Mouse (Mus musculus): ENCODE measurements around the gene Sdc3. TPM values are rescaled to one million over a fixed set of nuclear protein-coding genes. Genes with fewer than 3 reads are reported as not detected.

The Sdc3 gene
- polyA plus RNA-seq (2015; fragmentation: Nextera tagmentation; extraction: Ambion mirVana) = 76.9 and 78.8 TPM in 2 replicates

DNA sequence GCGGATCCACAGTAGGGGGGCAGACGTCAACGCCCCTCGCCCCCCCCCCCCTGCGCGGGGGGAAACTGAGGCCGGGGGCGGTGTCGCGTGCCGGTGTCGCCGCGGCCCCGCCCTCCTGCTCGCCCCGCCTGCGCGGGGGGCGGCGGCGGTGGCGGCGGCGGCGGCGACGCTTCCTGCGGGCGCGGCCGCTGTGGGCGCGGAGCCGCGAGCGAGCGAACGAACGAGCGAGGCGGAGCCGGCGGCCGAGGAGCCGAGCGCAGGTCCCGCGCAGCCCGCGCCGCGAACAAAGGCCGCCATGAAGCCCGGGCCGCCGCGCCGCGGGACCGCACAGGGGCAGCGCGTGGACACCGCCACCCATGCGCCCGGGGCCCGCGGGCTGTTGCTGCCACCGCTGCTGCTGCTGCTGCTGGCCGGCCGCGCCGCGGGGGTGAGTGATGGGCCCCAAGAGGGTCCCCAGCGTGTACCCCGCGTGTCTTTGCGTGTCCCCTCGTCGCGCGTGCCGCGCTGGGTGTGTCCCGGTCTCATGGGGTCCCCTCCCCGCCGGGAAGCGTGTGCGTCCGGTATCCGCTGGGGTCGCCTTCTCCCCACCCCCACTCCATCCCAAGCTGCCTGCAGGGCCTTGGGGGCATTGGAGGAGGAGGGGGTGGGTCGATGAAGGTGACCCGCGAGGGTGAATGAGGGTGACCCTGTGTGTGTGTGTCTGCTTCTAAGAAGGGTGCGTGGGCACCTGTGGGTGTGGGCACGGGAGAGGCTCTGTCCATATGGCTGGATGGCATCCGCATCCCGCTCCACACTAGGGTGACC lies at the start of gene Sdc3:
Gene Sdc3, plus strand, starts transcription at position 162 of the 804 bp plus-strand sequence.
- Histone ChIP-seq H3K4me2 (peak within 1 kb of the TSS; percentile 70), H3K4me1 (replicated peaks) (peaks cover 48% of the 10 kb centered on the region), H3K9ac (peak within 1 kb of the TSS; percentile 98), H3K9me3 (no peaks in the 10 kb centered on the region), H3K27ac (replicated peaks) (peak within 1 kb of the TSS; percentile 87), H3K36me3 (no peaks in the 10 kb centered on the region), H3K4me3 (peak within 1 kb of the TSS; percentile 82), H3K27me3 (peaks cover 16% of the 10 kb centered on the region)
- peak; percentile 56 for ATAC-seq (ENCODE audit: low read depth)
- WGBS = 2% methylated on average over 72 of the region's 99 CpGs

- Histone ChIP-seq H3K9ac (no peak overlapping the region), H3K4me2 (no peak overlapping the region), H3K9me3 (no peaks in the 10 kb centered on the region), H3K36me3 (peaks cover 78% of the 10 kb centered on the region), H3K4me3 (no peak overlapping the region), H3K27ac (replicated peaks) (no peak overlapping the region), H3K4me1 (replicated peaks) (peaks cover 7% of the 10 kb centered on the region; the same call in 1 of the 2 replicates), H3K27me3 (no peaks in the 10 kb centered on the region)
- 83% methylated on average over 4 of the region's 4 CpGs for WGBS
- no peak for ATAC-seq (ENCODE audit: low read depth)
Observed at GRCm38 (mm10) chr4:130744058-130744457, 48.3 kb upstream of the Sdc3 start.

DNA sequence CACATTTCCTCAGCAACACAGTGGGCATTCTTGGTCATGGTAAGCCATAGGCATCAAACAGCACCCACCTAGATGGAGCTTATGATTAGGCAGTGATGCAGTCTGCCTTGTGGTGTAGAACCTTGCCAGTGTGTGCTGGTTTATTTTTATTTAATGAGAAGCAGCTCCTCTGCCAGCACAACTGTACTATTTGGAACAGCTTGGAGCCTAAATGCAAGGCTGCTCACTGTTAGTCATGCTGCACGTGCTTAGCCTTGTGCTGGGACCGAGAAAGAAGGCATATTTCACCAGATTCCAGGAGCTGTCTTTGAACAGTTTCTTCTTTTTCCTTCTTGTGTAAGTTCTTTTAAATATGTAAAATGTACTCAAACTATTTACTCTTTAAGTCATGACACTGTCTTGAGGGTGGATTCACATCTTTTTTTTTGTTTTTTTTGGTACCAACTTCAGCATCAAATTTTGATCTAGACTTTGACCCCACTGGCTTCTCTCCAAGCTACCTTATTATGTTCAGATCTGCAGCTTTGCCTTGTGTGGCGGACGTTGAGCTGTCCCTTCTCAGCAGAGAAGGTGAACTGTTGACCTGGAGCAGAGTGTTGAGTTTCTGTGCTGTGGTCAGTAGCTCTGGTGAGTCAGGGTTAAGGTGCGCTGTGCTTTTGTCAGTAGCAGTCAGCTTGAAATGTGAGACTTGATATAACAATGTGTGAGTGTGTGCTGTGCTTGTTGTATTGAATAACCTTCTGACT lies 46.6 kb upstream of the Sdc3 start:
- Histone ChIP-seq H3K4me2 (no peak overlapping the region), H3K9me3 (no peaks in the 10 kb centered on the region), H3K4me3 (no peak overlapping the region), H3K36me3 (peaks cover 95% of the 10 kb centered on the region), H3K27me3 (no peaks in the 10 kb centered on the region), H3K9ac (no peak overlapping the region), H3K4me1 (replicated peaks) (peaks cover 7% of the 10 kb centered on the region; the same call in 1 of the 2 replicates), H3K27ac (replicated peaks) (no peak overlapping the region)
- WGBS = 80% methylated on average over 5 of the region's 5 CpGs
- ATAC-seq (ENCODE audit: low read depth) = no peak

DNA sequence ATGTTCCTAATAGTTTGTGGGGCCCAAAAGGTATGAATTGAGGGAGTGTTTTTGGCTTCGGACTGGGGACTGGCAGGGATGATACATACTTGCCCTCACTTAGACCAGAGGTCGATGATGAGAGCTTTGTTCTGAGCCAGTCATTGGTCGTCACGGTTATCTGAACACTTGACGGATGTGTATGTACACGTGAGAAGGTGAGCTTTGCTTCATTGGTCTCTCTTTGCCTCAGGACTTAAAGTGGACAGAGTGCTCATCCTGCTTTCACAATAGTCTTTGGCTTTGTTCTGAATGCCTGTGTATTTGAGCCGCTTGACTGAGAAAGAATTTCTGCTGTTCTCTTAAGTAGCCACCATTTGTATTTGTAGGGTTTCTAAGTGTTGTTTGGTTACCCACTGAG lies 42.8 kb upstream of the Sdc3 start:
- no peak overlapping the region for H3K4me2 ChIP-seq
- ATAC-seq (ENCODE audit: low read depth) = no peak
- no peak overlapping the region for H3K4me3 ChIP-seq
- H3K36me3 ChIP-seq = peaks cover 98% of the 10 kb centered on the region
- no peak overlapping the region for H3K9ac ChIP-seq
- H3K9me3 ChIP-seq = no peaks in the 10 kb centered on the region
- WGBS = 75% methylated on average over 7 of the region's 7 CpGs
- H3K4me1 ChIP-seq (replicated peaks) = no peaks in the 10 kb centered on the region
- H3K27me3 ChIP-seq = no peaks in the 10 kb centered on the region
- no peak overlapping the region for H3K27ac ChIP-seq (replicated peaks)

- Histone ChIP-seq H3K27me3 (no peaks in the 10 kb centered on the region), H3K4me2 (no peak overlapping the region), H3K9ac (no peak overlapping the region), H3K9me3 (no peaks in the 10 kb centered on the region), H3K27ac (replicated peaks) (no peak overlapping the region), H3K4me1 (replicated peaks) (peaks cover 4% of the 10 kb centered on the region; the same call in 1 of the 2 replicates), H3K4me3 (no peak overlapping the region), H3K36me3 (peaks cover 94% of the 10 kb centered on the region)
- 88% methylated on average over 2 of the region's 2 CpGs for WGBS
- ATAC-seq (ENCODE audit: low read depth) = no peak
Observed at GRCm38 (mm10) chr4:130751966-130752365, 40.4 kb upstream of the Sdc3 start.

DNA sequence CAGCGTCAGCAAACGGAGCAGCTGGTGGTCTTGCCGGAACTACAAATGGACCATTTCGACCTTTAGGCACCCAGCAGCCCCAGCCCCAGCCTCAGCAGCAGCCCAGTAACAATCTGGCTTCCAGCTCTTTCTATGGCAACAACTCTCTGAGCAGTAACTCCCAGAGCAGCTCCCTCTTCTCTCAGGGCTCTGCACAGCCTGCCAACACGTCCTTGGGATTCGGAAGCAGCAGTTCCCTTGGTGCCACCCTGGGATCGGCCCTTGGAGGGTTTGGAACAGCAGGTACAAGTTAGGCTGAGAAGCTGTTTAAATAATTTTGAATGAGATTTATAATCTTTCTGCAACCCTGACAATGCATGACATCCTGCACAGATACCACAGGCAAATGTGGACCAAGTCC lies 39.7 kb upstream of the Sdc3 start:
- ATAC-seq (ENCODE audit: low read depth) = no peak
- Histone ChIP-seq H3K9ac (no peak overlapping the region), H3K27ac (replicated peaks) (no peak overlapping the region), H3K4me3 (no peak overlapping the region), H3K9me3 (no peaks in the 10 kb centered on the region), H3K36me3 (peaks cover 90% of the 10 kb centered on the region), H3K27me3 (no peaks in the 10 kb centered on the region), H3K4me2 (no peak overlapping the region), H3K4me1 (replicated peaks) (peaks cover 4% of the 10 kb centered on the region; the same call in 1 of the 2 replicates)
- 66% methylated on average over 7 of the region's 7 CpGs for WGBS

- Histone ChIP-seq H3K9me3 (no peaks in the 10 kb centered on the region), H3K27ac (replicated peaks) (no peak overlapping the region), H3K9ac (no peak overlapping the region), H3K4me1 (replicated peaks) (peaks cover 4% of the 10 kb centered on the region; the same call in 1 of the 2 replicates), H3K27me3 (no peaks in the 10 kb centered on the region), H3K36me3 (peaks cover 87% of the 10 kb centered on the region), H3K4me2 (no peak overlapping the region), H3K4me3 (no peak overlapping the region)
- WGBS = 78% methylated on average over 5 of the region's 5 CpGs
- ATAC-seq (ENCODE audit: low read depth) = no peak
Observed at GRCm38 (mm10) chr4:130753755-130754154, 38.6 kb upstream of the Sdc3 start.

GRCm38 (mm10) chr4:130754776-130755175 lies 37.6 kb upstream of the Sdc3 start:
- Histone ChIP-seq H3K4me1 (replicated peaks) (peaks cover 4% of the 10 kb centered on the region; the same call in 1 of the 2 replicates), H3K27ac (replicated peaks) (no peak overlapping the region), H3K4me3 (no peak overlapping the region), H3K9ac (no peak overlapping the region), H3K9me3 (no peaks in the 10 kb centered on the region), H3K4me2 (no peak overlapping the region), H3K27me3 (no peaks in the 10 kb centered on the region), H3K36me3 (peaks cover 87% of the 10 kb centered on the region)
- ATAC-seq (ENCODE audit: low read depth) = no peak
- WGBS = 66% methylated on average over 2 of the region's 2 CpGs

- H3K36me3 ChIP-seq = peaks cover 75% of the 10 kb centered on the region
- ATAC-seq (ENCODE audit: low read depth) = no peak
- no peaks in the 10 kb centered on the region for H3K9me3 ChIP-seq
- no peaks in the 10 kb centered on the region for H3K27me3 ChIP-seq
- WGBS = 94% methylated on average over 2 of the region's 2 CpGs
- peaks cover 4% of the 10 kb centered on the region; the same call in 1 of the 2 replicates for H3K4me1 ChIP-seq (replicated peaks)
- no peak overlapping the region for H3K9ac ChIP-seq
- no peak overlapping the region for H3K4me2 ChIP-seq
- H3K27ac ChIP-seq (replicated peaks) = no peak overlapping the region
- H3K4me3 ChIP-seq = no peak overlapping the region
Observed at GRCm38 (mm10) chr4:130759875-130760274, 32.5 kb upstream of the Sdc3 start.

DNA sequence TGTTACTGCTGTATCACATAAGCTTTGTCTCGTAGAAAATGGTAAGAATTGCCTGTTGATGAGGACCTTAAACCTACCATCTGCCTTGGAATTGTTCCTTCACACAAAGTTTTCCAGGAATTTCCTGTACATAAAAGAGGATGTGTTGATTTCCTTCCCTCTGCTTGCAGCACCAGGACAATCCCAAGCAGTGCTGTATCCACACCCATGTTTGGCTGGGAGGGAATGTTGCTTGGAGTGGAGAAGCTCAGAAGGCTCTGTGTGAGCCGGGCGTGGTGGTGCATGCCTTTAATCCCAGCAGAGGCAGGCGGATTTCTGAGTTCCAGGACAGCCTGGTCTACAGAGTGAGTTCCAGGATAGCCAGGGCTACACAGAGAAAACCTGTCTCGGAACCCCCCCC lies 30.5 kb upstream of the Sdc3 start:
- H3K36me3 ChIP-seq = peaks cover 79% of the 10 kb centered on the region
- no peak for ATAC-seq (ENCODE audit: low read depth)
- no peaks in the 10 kb centered on the region for H3K9me3 ChIP-seq
- WGBS = 83% methylated on average over 5 of the region's 5 CpGs
- no peak overlapping the region for H3K27ac ChIP-seq (replicated peaks)
- H3K4me2 ChIP-seq = no peak overlapping the region
- H3K4me3 ChIP-seq = no peak overlapping the region
- no peak overlapping the region for H3K9ac ChIP-seq
- H3K4me1 ChIP-seq (replicated peaks) = no peaks in the 10 kb centered on the region
- no peaks in the 10 kb centered on the region for H3K27me3 ChIP-seq

DNA sequence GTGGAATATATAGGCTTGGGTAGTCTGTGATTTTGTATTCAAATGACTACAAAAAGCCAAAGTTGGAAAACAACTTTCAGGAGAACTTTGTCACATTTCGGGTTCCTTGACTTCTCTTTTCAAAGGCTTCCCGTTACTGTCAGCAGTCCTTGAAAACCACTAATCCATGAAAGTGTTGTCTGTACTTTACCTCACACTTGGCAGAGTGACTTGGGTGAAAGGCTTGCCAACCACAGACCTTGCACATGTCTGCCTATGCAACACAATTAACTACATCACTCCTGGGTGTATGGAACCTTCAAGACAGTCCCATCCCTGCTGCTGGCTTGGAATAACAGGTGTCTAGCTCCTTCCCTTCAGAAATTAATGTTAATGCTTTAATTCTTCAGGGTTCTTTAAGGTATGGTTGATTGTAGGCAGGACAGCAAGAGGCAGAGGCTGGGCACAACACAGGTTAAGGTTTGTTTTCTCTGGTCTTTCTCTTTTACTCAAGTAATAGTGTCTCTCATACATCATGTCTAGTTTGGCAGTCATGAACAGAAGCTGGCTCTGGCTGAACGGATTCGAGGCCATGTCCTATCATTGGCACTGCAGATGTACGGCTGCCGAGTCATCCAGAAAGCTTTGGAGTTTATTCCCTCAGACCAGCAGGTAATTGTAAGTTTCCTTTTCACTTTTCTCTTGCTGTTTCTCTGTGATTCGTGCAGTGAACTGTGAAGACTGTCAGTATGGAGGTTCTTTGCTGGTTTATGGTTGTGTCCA lies 26.8 kb upstream of the Sdc3 start:
- Histone ChIP-seq H3K27me3 (no peaks in the 10 kb centered on the region), H3K4me1 (replicated peaks) (no peaks in the 10 kb centered on the region), H3K27ac (replicated peaks) (no peak overlapping the region), H3K4me3 (no peak overlapping the region), H3K4me2 (no peak overlapping the region), H3K36me3 (peaks cover 88% of the 10 kb centered on the region), H3K9ac (no peak overlapping the region), H3K9me3 (no peaks in the 10 kb centered on the region)
- no peak for ATAC-seq (ENCODE audit: low read depth)
- WGBS = 87% methylated on average over 7 of the region's 7 CpGs

GRCm38 (mm10) chr4:130766387-130766786 lies 25.9 kb upstream of the Sdc3 start:
- Histone ChIP-seq H3K27ac (replicated peaks) (no peak overlapping the region), H3K27me3 (no peaks in the 10 kb centered on the region), H3K36me3 (peaks cover 89% of the 10 kb centered on the region), H3K4me1 (replicated peaks) (no peaks in the 10 kb centered on the region), H3K9ac (no peak overlapping the region), H3K9me3 (no peaks in the 10 kb centered on the region), H3K4me2 (no peak overlapping the region), H3K4me3 (no peak overlapping the region)
- WGBS = 93% methylated on average over 2 of the region's 2 CpGs
- no peak for ATAC-seq (ENCODE audit: low read depth)
